Mouse (Mus musculus) stomach, embryonic 14.5 days (tissue): ENCODE measurements at regions not wholly inside any gene's neighbourhood (a gene's known extent, or its start where the extent isn't known, plus 50 kb on each side); places are given as distances from the start of the nearest gene placed in this dataset.

Source experiments
- ATAC-seq: fragments of 200-750 bp; cut with Nextera tagmentation; 2 replicates; pipeline ENCODE4 v1.8.0; 2017; ENCODE audit warnings: low read depth, moderate TSS enrichment; ENCODE audit not compliant: insufficient number of reproducible peaks, insufficient read depth, low FRiP score
- H3K27ac ChIP-seq: fragments of 300-500 bp; sonication (generic); 2 replicates; pipeline ENCODE4 v1.5.1; 2014; ENCODE audit warnings: mild to moderate bottlenecking, low read length, moderate library complexity, mixed read lengths
- H3K27me3 ChIP-seq: fragments of 300-500 bp; sonication (generic); 2 replicates; pipeline ENCODE4 v1.6.1; 2014; ENCODE audit warnings: low read length, control low read depth, mixed read lengths; ENCODE audit not compliant: control insufficient read depth, insufficient read depth
- H3K36me3 ChIP-seq: fragments of 300-500 bp; sonication (generic); 2 replicates; pipeline ENCODE4 v1.6.1; 2014; ENCODE audit warnings: mild to moderate bottlenecking, control low read depth, low read length, moderate library complexity, mixed read lengths; ENCODE audit not compliant: control insufficient read depth, insufficient read depth
- H3K4me1 ChIP-seq: fragments of 300-500 bp; sonication (generic); 2 replicates; pipeline ENCODE4 v1.6.1; 2014; ENCODE audit warnings: low read length, control low read depth, mixed read lengths; ENCODE audit not compliant: control insufficient read depth, insufficient read depth
- H3K4me2 ChIP-seq: fragments of 300-500 bp; sonication (generic); replicated peaks from 2 replicates; pipeline ENCODE4 v1.6.1; 2014; ENCODE audit warnings: low read depth, low read length, control low read depth
- H3K4me3 ChIP-seq: fragments of 300-500 bp; sonication (generic); 2 replicates; pipeline ENCODE4 v1.5.1; 2014; ENCODE audit warnings: low read depth, low read length, control low read depth
- H3K9ac ChIP-seq: fragments of 300-500 bp; sonication (generic); replicated peaks from 2 replicates; pipeline ENCODE4 v1.6.1; 2014; ENCODE audit warnings: low read depth, mild to moderate bottlenecking, control low read depth, low read length, moderate library complexity, mixed read lengths
- H3K9me3 ChIP-seq: fragments of 300-500 bp; sonication (generic); 2 replicates; pipeline ENCODE4 v1.6.1; 2016; ENCODE audit warnings: low read depth, low read length, control low read depth; ENCODE audit not compliant: control insufficient read depth
- WGBS: fragments of 180-500 bp; shearing (Covaris S2); extraction: QIAGEN DNeasy Blood & Tissue Kit; methylation state at CpG from one replicate; pipeline ENCODE4 v1.1.7; 2014; 5-methylcytosine and 5-hydroxymethylcytosine counted together

DNA sequence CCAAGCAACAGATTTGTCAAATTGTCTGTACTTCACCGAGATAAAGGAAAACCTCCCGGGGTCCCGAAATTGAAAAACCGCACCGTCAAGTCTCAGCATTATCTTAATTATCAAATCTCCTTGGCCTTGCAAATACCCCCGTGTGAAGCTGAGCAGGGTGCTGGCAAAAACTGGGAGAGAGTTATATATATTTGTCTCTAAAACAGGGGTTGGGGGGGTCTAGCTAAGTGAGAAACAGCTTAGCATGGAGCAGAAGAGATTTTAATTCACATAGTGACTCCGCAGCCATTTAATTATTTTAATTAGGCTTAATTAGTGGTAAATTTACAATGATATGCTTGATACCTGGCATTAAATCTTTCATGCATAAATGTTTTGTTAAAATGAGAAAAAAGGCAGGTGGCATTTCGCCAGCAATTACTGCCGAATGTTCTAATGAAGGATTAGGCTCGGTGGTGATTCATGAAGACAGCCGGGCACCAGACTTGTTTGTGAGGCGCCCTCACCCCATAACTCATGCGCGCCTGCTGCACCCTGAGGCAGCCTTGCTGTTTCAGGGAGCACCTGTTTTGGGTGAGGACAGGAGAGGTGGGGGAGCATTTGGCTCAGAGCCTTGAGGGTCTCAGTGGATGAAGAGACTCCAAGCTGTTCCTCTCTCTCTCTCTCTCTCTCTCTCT, 138.2 kb downstream of the Tle3 start:
- Histone ChIP-seq H3K36me3 (no peaks in the 10 kb centered on the region), H3K4me2 (no peak overlapping the region), H3K27ac (no peak overlapping the region), H3K9me3 (no peaks in the 10 kb centered on the region), H3K4me3 (no peak overlapping the region), H3K4me1 (peaks cover 6% of the 10 kb centered on the region; the same call in 1 of the 2 replicates), H3K27me3 (no peaks in the 10 kb centered on the region; the same call in 1 of the 2 replicates), H3K9ac (no peak overlapping the region)
- 26% methylated on average over 14 of the region's 14 CpGs for WGBS
- no peak for ATAC-seq

DNA sequence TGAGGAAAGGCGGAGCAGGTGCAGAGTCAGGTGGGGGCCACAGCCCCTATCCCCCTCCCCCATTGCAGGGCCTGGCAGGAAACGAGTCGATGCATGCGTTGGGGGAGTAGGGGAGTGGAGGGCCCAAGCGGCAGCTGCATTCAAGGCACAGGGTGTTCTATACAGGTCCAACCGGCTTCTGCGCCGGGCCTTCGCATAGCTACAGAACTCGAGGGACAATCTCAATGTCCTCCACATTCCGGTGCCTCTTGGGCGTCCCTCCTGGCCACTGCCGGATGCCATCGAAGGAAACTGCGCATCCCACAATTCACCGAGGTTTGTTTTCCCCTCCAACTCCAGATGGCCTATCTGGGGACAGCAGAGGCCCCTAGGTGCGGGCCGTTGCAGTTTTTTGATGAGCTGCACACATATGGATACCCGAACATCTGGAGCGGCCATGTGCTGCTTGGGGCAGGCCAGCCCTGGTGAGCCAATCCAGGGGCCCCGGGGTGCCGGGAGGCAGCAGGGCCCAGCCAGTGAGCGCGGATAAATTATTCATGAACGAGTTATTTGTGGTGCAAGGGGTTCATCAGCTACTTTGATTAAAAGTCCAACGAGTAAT, 137.5 kb downstream of the Tle3 start:
- Histone ChIP-seq H3K4me2 (no peak overlapping the region), H3K27me3 (no peaks in the 10 kb centered on the region; the same call in 1 of the 2 replicates), H3K4me1 (peaks cover 6% of the 10 kb centered on the region; the same call in 1 of the 2 replicates), H3K4me3 (no peak overlapping the region), H3K9ac (no peak overlapping the region), H3K36me3 (no peaks in the 10 kb centered on the region), H3K27ac (no peak overlapping the region), H3K9me3 (no peaks in the 10 kb centered on the region)
- ATAC-seq = 0 out of 2 replicates have a peak, but pooled peaks have one; percentile 49
- WGBS = 17% methylated on average over 26 of the region's 26 CpGs

DNA sequence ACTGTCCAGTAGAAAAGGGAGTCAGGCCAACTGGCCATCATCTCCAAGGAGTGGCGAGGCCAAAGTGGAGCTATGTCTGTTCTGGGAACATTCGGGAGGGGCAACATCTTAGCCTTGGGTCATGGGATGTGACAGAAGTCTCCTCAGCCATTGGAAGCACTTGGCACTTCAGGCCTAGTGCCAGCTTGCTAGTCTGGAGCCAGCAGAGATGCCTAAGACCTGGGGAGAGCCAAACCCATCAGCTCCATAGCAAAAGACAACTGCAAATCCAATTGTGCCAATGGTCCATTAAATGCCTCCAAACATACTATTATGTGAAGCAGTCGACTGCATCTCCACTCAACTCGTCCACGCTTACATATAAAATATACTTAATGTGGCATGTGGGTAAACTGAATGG, 136.9 kb downstream of the Tle3 start:
- Histone ChIP-seq H3K4me2 (no peak overlapping the region), H3K27ac (no peak overlapping the region), H3K27me3 (no peaks in the 10 kb centered on the region; the same call in 1 of the 2 replicates), H3K9ac (no peak overlapping the region), H3K36me3 (no peaks in the 10 kb centered on the region), H3K4me3 (no peak overlapping the region), H3K4me1 (peaks cover 6% of the 10 kb centered on the region; the same call in 1 of the 2 replicates), H3K9me3 (no peaks in the 10 kb centered on the region)
- WGBS = 76% methylated on average over 5 of the region's 5 CpGs
- ATAC-seq = no peak

DNA sequence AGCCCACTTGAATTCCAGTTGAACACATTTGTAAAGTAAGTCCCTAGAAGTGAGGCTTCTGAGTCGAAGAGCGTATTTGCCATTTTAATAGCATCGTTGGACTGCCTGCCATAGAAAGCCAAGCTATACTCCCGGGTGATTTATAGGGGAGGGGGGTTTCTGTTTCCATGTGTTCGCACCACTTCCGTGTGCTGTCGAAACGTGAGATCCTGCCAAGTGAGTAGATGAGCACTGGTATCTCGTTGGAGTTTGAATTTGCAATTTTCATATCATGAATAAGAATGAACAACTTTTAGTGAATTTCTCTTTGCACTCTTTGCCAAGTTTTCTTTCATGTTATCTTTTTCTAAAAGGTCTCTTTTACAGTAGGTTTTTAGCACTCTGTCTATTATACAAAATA, 128.7 kb downstream of the Tle3 start:
- no peak overlapping the region for H3K27ac ChIP-seq
- no peaks in the 10 kb centered on the region for H3K27me3 ChIP-seq
- H3K9ac ChIP-seq = no peak overlapping the region
- H3K4me1 ChIP-seq = no peaks in the 10 kb centered on the region
- no peaks in the 10 kb centered on the region for H3K9me3 ChIP-seq
- no peak overlapping the region for H3K4me2 ChIP-seq
- H3K36me3 ChIP-seq = no peaks in the 10 kb centered on the region
- H3K4me3 ChIP-seq = no peak overlapping the region
- 84% methylated on average over 9 of the region's 9 CpGs for WGBS
- no peak for ATAC-seq

DNA sequence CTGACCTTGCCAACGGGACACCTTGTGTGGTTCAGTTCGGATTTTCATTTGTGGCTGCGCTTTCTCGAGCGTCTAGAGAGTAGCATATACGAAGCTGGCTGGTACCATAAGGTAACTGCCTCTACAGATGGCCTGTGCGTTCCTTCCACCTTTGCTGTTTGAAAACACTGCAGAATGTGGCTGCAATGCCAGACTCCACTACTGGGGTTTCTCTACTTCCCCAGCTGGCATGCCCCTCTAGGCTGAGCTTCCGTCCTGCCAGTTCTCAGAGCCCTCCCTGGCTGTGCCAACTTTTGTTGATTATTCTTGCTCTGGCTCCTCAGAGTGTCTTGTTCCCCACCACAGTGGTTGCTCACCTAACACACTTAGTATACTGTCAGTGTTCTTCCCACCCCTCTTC, 120.7 kb downstream of the Tle3 start:
- no peak for ATAC-seq
- Histone ChIP-seq H3K4me2 (no peak overlapping the region), H3K27ac (no peak overlapping the region), H3K27me3 (no peaks in the 10 kb centered on the region), H3K4me3 (no peak overlapping the region), H3K4me1 (no peaks in the 10 kb centered on the region), H3K9me3 (no peaks in the 10 kb centered on the region), H3K36me3 (no peaks in the 10 kb centered on the region), H3K9ac (no peak overlapping the region)
- 70% methylated on average over 8 of the region's 8 CpGs for WGBS

DNA sequence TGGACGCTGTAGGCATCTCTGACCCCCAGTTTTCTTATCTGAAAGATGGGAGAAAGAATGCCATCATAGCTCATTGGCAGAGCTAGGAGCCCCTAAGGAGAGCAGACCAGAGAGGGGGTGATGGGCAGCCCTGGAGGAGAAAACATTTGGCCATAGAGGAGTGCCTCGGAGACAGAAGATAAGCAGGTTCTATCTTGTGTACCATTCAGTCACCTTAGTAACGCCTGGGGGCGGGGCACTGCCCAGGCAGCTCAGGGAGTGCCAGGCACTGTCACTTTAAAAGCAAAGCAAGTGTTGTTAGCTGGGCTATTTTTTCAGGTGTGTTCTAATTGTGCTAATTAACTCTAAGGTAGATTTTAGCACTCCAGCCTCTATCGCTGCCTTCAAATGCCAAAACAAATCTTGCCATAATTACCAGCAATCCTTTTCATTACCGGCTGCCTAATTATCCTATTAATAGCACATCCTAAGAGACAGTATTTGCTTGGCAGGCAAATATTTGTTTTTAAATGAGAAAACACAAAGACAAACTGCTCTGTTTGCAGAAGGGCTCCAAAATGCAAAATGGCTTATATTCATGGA, 119.1 kb downstream of the Tle3 start:
- no peaks in the 10 kb centered on the region for H3K4me1 ChIP-seq
- no peak overlapping the region for H3K9ac ChIP-seq
- H3K4me2 ChIP-seq = no peak overlapping the region
- H3K27me3 ChIP-seq = no peaks in the 10 kb centered on the region
- WGBS = 36% methylated on average over 6 of the region's 6 CpGs
- H3K9me3 ChIP-seq = no peaks in the 10 kb centered on the region
- no peaks in the 10 kb centered on the region for H3K36me3 ChIP-seq
- H3K27ac ChIP-seq = no peak overlapping the region
- no peak overlapping the region for H3K4me3 ChIP-seq
- ATAC-seq = no peak

DNA sequence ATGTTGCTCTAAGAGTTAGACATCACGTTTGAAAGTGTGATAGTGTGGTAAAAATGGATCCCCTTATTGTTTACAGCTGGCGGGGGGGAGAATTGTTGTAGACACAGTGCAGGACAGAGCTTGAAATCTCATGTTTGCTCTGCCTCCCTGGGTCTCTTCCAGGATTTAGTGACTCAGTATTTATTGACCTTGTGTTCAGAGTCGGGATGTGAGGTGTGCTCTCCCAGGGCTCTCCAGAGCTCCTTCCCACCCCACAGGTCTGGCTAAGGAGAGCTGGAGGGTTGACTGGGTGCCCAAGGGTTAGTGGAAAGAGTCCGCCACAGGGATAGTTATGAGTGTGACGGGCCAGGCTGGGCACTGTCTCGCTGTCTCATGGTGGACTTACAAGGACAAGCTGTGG, 117.8 kb downstream of the Tle3 start:
- no peak overlapping the region for H3K9ac ChIP-seq
- H3K9me3 ChIP-seq = no peaks in the 10 kb centered on the region
- 72% methylated on average over 6 of the region's 6 CpGs for WGBS
- no peak overlapping the region for H3K4me3 ChIP-seq
- ATAC-seq = no peak
- no peak overlapping the region for H3K4me2 ChIP-seq
- no peak overlapping the region for H3K27ac ChIP-seq
- no peaks in the 10 kb centered on the region for H3K4me1 ChIP-seq
- no peaks in the 10 kb centered on the region for H3K27me3 ChIP-seq
- no peaks in the 10 kb centered on the region for H3K36me3 ChIP-seq

DNA sequence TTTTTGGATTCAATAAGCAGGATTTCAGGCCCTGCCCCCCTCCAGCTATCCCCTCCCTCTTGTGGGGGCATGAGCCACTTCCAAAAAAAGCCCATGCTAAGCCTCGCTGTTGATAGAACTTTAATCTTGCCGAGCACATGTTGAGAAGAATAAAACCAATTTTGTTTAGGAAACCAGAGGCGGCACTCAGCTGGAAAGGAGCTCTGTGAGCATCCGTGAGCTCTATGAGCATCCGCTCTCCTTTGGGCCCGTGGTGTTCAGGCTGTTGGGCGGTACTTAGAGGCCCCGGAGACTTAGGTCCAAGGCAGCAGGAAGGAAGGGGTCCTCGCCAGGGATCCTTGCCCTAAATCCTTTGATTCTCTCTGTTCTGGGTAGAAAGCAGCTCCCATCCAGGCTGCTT, 117.0 kb downstream of the Tle3 start:
- Histone ChIP-seq H3K27me3 (no peaks in the 10 kb centered on the region), H3K36me3 (no peaks in the 10 kb centered on the region), H3K4me3 (no peak overlapping the region), H3K27ac (no peak overlapping the region), H3K4me2 (no peak overlapping the region), H3K4me1 (no peaks in the 10 kb centered on the region), H3K9me3 (no peaks in the 10 kb centered on the region), H3K9ac (no peak overlapping the region)
- ATAC-seq = no peak
- WGBS = 37% methylated on average over 9 of the region's 9 CpGs
